Mouse (Mus musculus): ENCODE results near the gene Dctpp1. TPM values are rescaled to one million over a fixed set of nuclear protein-coding genes. Genes with fewer than 3 reads are reported as not detected.

Dctpp1 gene
- polyA plus RNA-seq, 1 experiment from 2014 or later: 266 TPM

DNA sequence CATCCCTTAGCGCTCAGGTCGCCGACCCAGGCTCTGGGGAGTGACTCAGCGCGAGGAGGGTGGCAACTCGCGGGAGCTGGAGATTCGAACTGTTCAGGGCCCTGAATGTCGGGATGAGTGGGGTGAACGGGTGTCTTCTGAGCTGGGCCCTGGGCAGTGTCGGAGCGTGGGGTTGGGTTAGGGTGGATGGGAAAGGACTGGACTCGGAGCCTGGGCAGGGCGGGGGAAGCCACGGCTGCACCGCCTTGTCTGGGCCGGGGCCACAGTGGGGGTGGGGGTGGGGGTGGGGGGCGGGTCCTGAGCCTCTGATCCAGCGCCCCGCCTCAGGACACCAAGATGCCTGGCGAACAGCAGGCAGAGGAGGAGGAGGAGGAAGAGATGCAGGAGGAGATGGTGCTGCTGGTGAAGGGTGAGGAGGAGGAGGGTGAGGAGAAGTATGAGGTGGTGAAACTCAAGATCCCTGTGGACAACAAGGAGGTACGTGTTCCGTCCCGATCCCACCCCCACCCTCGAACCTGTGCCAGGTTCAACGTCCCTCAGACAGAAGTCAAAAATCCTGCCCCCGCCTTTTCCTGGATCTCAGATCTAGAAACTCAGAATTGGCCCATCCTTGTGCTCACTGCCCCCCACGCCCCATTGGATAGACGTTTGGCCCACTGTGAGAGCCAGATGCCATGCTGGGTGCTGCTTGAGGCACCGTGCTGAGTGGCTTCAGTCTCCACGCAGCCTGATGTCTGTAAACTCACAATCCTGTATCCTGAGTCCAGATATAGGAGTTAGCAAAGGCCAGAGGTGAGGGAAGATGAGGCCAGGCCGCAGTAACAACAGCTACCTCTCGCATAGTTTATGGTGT, 15.6 kb downstream of the Dctpp1 start:
- Histone ChIP-seq H3K36me3 (ENCODE audit: control insufficient read depth, insufficient read depth, low read length) (peaks cover 12% of the 10 kb centered on the region), H3K27me3 (replicated peaks; ENCODE audit: control insufficient read depth, insufficient read depth, low read length) (no peaks in the 10 kb centered on the region), H3K9ac (ENCODE audit: low read depth, low read length) (peak overlapping the region; percentile 96), H3K9me3 (ENCODE audit: control insufficient read depth, low read length) (no peaks in the 10 kb centered on the region), H3K4me1 (replicated peaks; ENCODE audit: control insufficient read depth, insufficient read depth, low read length) (peaks cover 30% of the 10 kb centered on the region), H3K27ac (ENCODE audit: low read depth, low read length) (peak overlapping the region; percentile 92), H3K4me3 (ENCODE audit: low read depth, low read length) (peak overlapping the region; percentile 80), H3K4me2 (peak overlapping the region; percentile 94)
- ATAC-seq (replicated peaks; ENCODE audit: low FRiP score): peak; percentile 67
- DNase-seq (ENCODE audit: low spot score): no peak
- 12% methylated on average over 33 of the region's 33 CpGs for WGBS

DNA sequence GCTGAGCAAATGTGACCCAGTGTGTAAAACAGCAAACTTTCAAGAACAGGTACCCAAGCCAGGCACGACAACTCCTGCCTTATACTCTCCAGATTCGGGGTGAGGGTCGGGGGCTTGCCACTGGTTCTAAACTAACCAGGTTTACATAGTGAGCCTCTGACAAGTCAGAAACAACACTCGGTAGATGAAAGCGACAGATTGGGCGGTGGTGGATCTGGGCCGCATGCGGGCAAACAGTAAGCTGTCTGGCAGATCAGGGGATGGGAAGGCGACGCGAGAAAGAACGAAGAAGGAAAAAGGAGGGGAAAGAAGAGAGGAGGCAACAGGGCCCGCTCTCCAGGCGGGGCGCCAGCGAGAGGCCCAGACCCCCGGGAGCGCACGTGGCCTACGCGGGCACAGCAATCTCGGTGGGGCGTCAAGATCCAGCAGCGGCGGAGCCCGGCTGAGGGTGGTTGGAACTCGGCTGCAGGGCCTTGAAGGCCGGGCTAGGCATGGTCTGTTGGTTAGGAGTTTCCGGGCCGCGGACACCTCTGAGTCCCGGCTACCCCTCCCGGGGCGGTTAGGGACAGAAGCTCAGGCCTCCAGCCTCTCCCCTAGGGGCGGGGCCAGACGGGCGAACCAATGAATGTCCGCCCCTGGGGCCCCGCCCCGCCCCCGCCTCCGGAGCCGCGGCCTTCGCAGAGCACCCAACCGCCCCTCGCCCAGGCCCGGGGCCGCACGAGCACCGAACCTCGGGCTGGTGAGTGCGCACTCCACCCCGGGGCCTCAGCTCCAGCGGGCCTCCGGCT, 16.4 kb downstream of the Dctpp1 start, which contains the start of gene Zfp771:
Gene Zfp771 (plus strand): TSS at position 405 of the 788 bp plus-strand sequence.
- peak; percentile 98 for DNase-seq (ENCODE audit: low spot score)
- H3K27me3 ChIP-seq (replicated peaks; ENCODE audit: control insufficient read depth, insufficient read depth, low read length): no peaks in the 10 kb centered on the region
- H3K27ac ChIP-seq (ENCODE audit: low read depth, low read length): peak within 1 kb of the TSS; percentile 92
- WGBS: 1% methylated on average over 56 of the region's 56 CpGs
- peaks cover 12% of the 10 kb centered on the region; the same call in 1 of the 2 replicates for H3K36me3 ChIP-seq (ENCODE audit: control insufficient read depth, insufficient read depth, low read length)
- peaks cover 30% of the 10 kb centered on the region for H3K4me1 ChIP-seq (replicated peaks; ENCODE audit: control insufficient read depth, insufficient read depth, low read length)
- peak within 1 kb of the TSS; percentile 80 for H3K4me3 ChIP-seq (ENCODE audit: low read depth, low read length)
- H3K9me3 ChIP-seq (ENCODE audit: control insufficient read depth, low read length): no peaks in the 10 kb centered on the region
- peak within 1 kb of the TSS; percentile 94 for H3K4me2 ChIP-seq
- peak; percentile 95 for ATAC-seq (replicated peaks; ENCODE audit: low FRiP score)
- H3K9ac ChIP-seq (ENCODE audit: low read depth, low read length): peak within 1 kb of the TSS; percentile 96

DNA sequence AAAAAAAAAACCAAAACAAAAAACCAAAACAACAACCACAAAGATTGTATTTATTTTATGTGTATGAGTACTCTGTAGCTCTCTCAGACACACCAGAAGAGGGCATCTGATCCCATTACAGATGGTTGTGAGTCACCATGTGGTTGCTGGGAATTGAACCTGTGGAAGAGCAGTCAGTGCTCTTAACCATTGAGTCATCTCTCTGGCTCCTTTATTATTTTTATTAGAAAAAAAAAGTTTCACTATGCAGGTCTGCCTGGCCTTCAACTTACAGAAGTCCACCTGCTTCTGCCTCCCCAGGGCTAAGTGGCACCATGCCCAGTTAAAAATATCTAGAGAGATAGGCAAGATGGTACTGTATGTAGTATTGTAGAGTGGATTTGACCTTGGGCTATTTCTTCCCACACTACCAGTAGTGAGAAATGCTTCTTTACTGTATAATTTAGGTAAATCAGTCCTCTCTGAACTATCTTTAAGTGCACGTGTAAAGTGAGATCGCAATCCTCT, 17.1 kb downstream of the Dctpp1 start:
- peaks cover 30% of the 10 kb centered on the region for H3K4me1 ChIP-seq (replicated peaks; ENCODE audit: control insufficient read depth, insufficient read depth, low read length)
- ATAC-seq (replicated peaks; ENCODE audit: low FRiP score) (no peak), DNase-seq (ENCODE audit: low spot score) (no peak)
- no peaks in the 10 kb centered on the region for H3K9me3 ChIP-seq (ENCODE audit: control insufficient read depth, low read length)
- peak overlapping the region; percentile 92 for H3K27ac ChIP-seq (ENCODE audit: low read depth, low read length)
- H3K9ac ChIP-seq (ENCODE audit: low read depth, low read length): peak overlapping the region; percentile 96
- 38% methylated on average over 2 of the region's 2 CpGs for WGBS
- H3K4me3 ChIP-seq (ENCODE audit: low read depth, low read length): peak overlapping the region; percentile 80
- H3K36me3 ChIP-seq (ENCODE audit: control insufficient read depth, insufficient read depth, low read length): peaks cover 13% of the 10 kb centered on the region
- H3K27me3 ChIP-seq (replicated peaks; ENCODE audit: control insufficient read depth, insufficient read depth, low read length): no peaks in the 10 kb centered on the region
- peak overlapping the region; percentile 94 for H3K4me2 ChIP-seq

DNA sequence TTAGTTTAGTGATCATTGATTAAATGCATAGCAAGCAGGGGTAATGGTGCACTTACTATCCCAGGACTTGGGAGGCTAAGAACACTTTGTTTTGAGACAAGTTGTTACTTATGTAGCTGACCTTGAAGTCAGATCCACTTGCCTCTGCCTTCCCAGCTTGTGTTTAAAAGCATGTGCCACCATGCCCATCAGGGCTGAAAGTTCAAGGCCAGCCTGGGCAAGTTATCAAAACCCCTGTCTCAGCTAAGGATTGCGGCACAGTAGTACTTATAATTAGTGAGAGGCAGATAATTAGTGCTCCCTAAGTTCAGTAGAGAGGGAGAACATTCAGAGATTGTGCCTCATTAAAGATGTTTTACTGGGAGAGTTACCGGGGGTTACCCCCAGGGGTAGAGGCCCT, 25.7 kb downstream of the Dctpp1 start:
- Histone ChIP-seq H3K9ac (ENCODE audit: low read depth, low read length) (no peak overlapping the region), H3K36me3 (ENCODE audit: control insufficient read depth, insufficient read depth, low read length) (peaks cover 36% of the 10 kb centered on the region)

DNA sequence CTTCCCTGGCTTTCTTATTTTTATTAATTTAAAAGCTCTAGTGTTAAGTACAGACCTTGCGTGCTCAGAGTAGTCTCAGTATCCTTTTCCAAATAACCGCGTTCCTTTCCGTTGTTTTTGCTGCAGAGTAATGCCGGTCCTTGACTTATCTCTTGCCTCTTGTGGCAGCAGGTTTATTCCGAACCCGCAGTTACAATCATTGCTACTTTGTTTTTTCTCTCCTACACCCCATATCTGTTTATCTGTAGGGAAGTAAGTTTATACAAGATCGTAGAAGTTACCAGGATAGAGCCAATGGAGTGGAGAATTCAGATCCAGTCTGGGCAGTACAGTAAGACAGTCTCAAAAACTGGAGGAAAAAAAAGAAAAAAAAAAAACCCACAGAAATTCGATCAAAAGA, 26.7 kb downstream of the Dctpp1 start:
- no peak for ATAC-seq (replicated peaks; ENCODE audit: low FRiP score)
- 3% methylated on average over 9 of the region's 9 CpGs for WGBS
- no peak for DNase-seq (ENCODE audit: low spot score)
- Histone ChIP-seq H3K9ac (ENCODE audit: low read depth, low read length) (peak overlapping the region; percentile 97), H3K27me3 (replicated peaks; ENCODE audit: control insufficient read depth, insufficient read depth, low read length) (no peaks in the 10 kb centered on the region), H3K4me1 (replicated peaks; ENCODE audit: control insufficient read depth, insufficient read depth, low read length) (peaks cover 11% of the 10 kb centered on the region), H3K27ac (ENCODE audit: low read depth, low read length) (peak overlapping the region; percentile 97), H3K4me3 (ENCODE audit: low read depth, low read length) (peak overlapping the region; percentile 97), H3K9me3 (ENCODE audit: control insufficient read depth, low read length) (no peaks in the 10 kb centered on the region), H3K36me3 (ENCODE audit: control insufficient read depth, insufficient read depth, low read length) (peaks cover 40% of the 10 kb centered on the region), H3K4me2 (peak overlapping the region; percentile 84)

More for the DNA sequence above, 25.7 kb downstream of the Dctpp1 start:
- peaks cover 11% of the 10 kb centered on the region for H3K4me1 ChIP-seq (replicated peaks; ENCODE audit: control insufficient read depth, insufficient read depth, low read length)
- no peak overlapping the region for H3K27ac ChIP-seq (ENCODE audit: low read depth, low read length)
- H3K27me3 ChIP-seq (replicated peaks; ENCODE audit: control insufficient read depth, insufficient read depth, low read length): no peaks in the 10 kb centered on the region
- H3K9me3 ChIP-seq (ENCODE audit: control insufficient read depth, low read length): no peaks in the 10 kb centered on the region
- 94% methylated on average over 2 of the region's 2 CpGs for WGBS
- ATAC-seq (replicated peaks; ENCODE audit: low FRiP score): no peak
- H3K4me2 ChIP-seq: no peak overlapping the region
- DNase-seq (ENCODE audit: low spot score): no peak
- H3K4me3 ChIP-seq (ENCODE audit: low read depth, low read length): 0 out of 2 replicates have a peak overlapping the region, but pooled peaks have one; percentile 11

DNA sequence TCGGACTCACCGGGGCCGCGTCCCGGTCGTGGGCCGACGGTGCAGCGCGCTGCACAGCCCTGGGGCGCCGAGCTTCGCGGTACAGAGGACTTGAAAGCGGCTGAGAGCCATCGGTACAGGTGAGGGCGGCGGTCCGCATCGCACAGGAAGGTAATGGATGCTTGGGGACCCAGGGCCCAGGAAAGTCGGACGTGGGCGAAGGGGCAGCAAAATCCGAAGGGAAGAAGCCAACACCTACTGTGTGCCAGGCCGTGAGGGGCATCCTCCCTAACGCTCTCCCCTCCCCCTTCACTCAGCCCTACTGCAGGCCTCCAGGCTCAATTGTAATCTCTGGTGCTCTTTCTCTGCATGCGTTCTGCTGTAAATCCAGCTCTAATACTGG, 27.1 kb downstream of the Dctpp1 start:
- no peaks in the 10 kb centered on the region for H3K9me3 ChIP-seq (ENCODE audit: control insufficient read depth, low read length)
- peaks cover 38% of the 10 kb centered on the region for H3K36me3 ChIP-seq (ENCODE audit: control insufficient read depth, insufficient read depth, low read length)
- H3K4me1 ChIP-seq (replicated peaks; ENCODE audit: control insufficient read depth, insufficient read depth, low read length): peaks cover 11% of the 10 kb centered on the region
- under 1% methylated on average over 27 of the region's 27 CpGs for WGBS
- no peak for DNase-seq (ENCODE audit: low spot score)
- H3K27ac ChIP-seq (ENCODE audit: low read depth, low read length): peak overlapping the region; percentile 97
- ATAC-seq (replicated peaks; ENCODE audit: low FRiP score): peak; percentile 55
- H3K9ac ChIP-seq (ENCODE audit: low read depth, low read length): peak overlapping the region; percentile 97
- peak overlapping the region; percentile 84 for H3K4me2 ChIP-seq
- no peaks in the 10 kb centered on the region for H3K27me3 ChIP-seq (replicated peaks; ENCODE audit: control insufficient read depth, insufficient read depth, low read length)
- H3K4me3 ChIP-seq (ENCODE audit: low read depth, low read length): peak overlapping the region; percentile 97

DNA sequence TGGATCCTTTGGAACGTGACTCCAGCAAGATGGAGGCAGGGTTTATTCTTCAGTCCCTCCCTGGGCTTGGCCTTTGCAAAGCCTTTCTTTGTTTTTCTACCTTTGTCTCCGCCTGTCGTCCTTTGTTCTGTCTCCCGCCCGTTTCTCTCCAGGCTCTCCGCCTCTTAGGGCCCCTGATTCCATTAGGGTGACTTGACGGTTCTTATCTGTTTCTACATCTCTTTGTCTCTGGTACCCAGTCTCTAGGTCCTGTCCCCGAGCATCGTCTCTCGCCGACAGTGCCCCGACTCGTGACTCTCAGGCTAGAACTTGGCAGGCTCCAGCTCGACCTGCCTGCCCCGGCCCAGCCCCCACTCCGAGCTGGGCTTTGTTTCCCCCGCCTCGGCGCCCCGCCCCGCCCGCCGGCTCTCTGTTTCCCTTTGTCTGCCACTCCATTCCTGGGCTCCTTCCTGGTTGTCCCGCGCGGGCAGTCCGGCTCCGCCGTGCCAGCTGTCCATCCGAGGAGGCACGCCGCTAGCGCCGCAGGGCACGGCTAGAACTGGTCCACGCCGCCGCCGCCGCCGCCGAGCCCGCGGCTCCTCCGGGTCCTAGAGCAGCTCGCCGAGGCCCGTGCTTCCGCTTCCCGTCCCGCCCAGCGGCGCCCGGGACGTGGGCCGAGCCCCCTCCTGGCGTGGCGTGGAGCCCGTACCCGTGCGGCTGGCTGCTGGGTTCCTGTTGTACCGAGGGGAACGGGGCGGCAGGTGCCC, 27.7 kb downstream of the Dctpp1 start, which contains the start of the genes Zfp553 and Sept1:
Gene Zfp553 (plus strand): TSS at position 440 of the 746 bp plus-strand sequence.
Gene Sept1 (minus strand): TSS at position 509 of the 746 bp plus-strand sequence.
- WGBS: under 1% methylated on average over 64 of the region's 64 CpGs
- peak within 1 kb of the TSS; percentile 97 for H3K27ac ChIP-seq (ENCODE audit: low read depth, low read length)
- peak; percentile 88 for ATAC-seq (replicated peaks; ENCODE audit: low FRiP score)
- H3K27me3 ChIP-seq (replicated peaks; ENCODE audit: control insufficient read depth, insufficient read depth, low read length): no peaks in the 10 kb centered on the region
- DNase-seq (ENCODE audit: low spot score): peak; percentile 92
- H3K9me3 ChIP-seq (ENCODE audit: control insufficient read depth, low read length): no peaks in the 10 kb centered on the region
- peaks cover 33% of the 10 kb centered on the region for H3K36me3 ChIP-seq (ENCODE audit: control insufficient read depth, insufficient read depth, low read length)
- peak within 1 kb of the TSS; percentile 84 for H3K4me2 ChIP-seq
- H3K4me3 ChIP-seq (ENCODE audit: low read depth, low read length): peak within 1 kb of the TSS; percentile 97
- peak within 1 kb of the TSS; percentile 97 for H3K9ac ChIP-seq (ENCODE audit: low read depth, low read length)
- peaks cover 11% of the 10 kb centered on the region for H3K4me1 ChIP-seq (replicated peaks; ENCODE audit: control insufficient read depth, insufficient read depth, low read length)

Data from liver, embryonic 11.5 days (tissue).